Mouse (Mus musculus) liver, postnatal 0 days (tissue): ENCODE data around the gene Ddx23.
A peak's percentile ranks its signal among the peaks of the same experiment; 100 is the strongest.

Experiments
- CTCF ChIP-seq: sonication (generic); IDR thresholded peaks from 2 replicates; pipeline ENCODE4 v1.5.1; 2016; ENCODE audit warnings: antibody characterized with exemption, low read depth
- EP300 ChIP-seq: IDR thresholded peaks from 2 replicates; pipeline ENCODE4 v1.6.1; 2016; ENCODE audit warnings: antibody characterized with exemption, low read depth, mild to moderate bottlenecking

DNA sequence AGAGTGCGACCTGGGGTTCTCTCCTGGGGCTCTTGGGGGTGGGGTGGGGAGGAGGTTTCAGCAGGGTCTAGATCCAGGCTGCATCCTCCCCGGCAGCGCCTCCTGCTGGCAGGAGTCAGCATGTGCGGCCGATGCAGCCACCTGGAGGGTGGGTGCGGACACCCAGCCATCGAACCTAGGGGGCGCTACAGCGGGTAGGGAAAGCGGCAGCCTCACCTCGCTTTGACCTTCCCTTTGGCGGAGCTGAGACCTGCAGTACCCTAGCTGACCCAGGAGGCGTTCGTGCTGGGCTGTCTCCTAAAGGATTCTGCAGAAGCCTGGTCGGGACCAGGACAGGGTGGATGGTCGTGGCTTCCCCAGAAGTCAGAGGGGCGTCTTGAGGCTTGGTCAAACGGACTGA, 31.2 kb downstream of the Ddx23 start:
- TF ChIP-seq CTCF (peak; percentile 89), EP300 (no peak)
